Mouse (Mus musculus) spleen, postnatal 10 days (tissue): ENCODE measurements around the gene Cd47.

Experiments used
- DNase-seq, 2 experiments: peaks; one replicate each; pipeline ENCODE4 v3.0.0; 2021 to 2022; ENCODE audit warnings: low spot score in 2 of 2

Cd47 gene

GRCm38 (mm10) chr16:49950340-49950739, 150.0 kb downstream of the Cd47 start:
- DNase-seq = no peak

- DNase-seq = no peak
These were observed 151.0 kb downstream of the Cd47 start for GRCm38 (mm10) chr16:49951288-49951691.

- DNase-seq = no peak
These were observed 151.7 kb downstream of the Cd47 start for GRCm38 (mm10) chr16:49951925-49952523.

- DNase-seq = no peak
These were observed 153.5 kb downstream of the Cd47 start for GRCm38 (mm10) chr16:49953817-49954216.

- DNase-seq = no peak
These were observed 154.6 kb downstream of the Cd47 start for GRCm38 (mm10) chr16:49954909-49955308.

GRCm38 (mm10) chr16:49955325-49955724, 155.0 kb downstream of the Cd47 start:
- no peak for DNase-seq

GRCm38 (mm10) chr16:49955952-49956351, 155.6 kb downstream of the Cd47 start:
- no peak for DNase-seq

GRCm38 (mm10) chr16:49956531-49957302, 156.4 kb downstream of the Cd47 start:
- DNase-seq = no peak

- DNase-seq = no peak
These were observed 158.6 kb downstream of the Cd47 start for GRCm38 (mm10) chr16:49958900-49959436.

- no peak for DNase-seq
These were observed 162.0 kb downstream of the Cd47 start for GRCm38 (mm10) chr16:49962305-49962704.

- DNase-seq = no peak
These were observed 164.1 kb downstream of the Cd47 start for GRCm38 (mm10) chr16:49964321-49964986.
